Mouse (Mus musculus) ES-E14 (cell line): ENCODE measurements around the gene Grk5. TPM values are rescaled to one million over a fixed set of nuclear protein-coding genes. Genes with fewer than 3 reads are reported as not detected.
A peak's percentile ranks its signal among the peaks of the same experiment; 100 is the strongest.
"Not testable (repeated sequence)": the region's sequence is repeated elsewhere in the genome, so short reads cannot be mapped to it uniquely, and the experiment has no call there.

Source experiments
- DNase-seq: peaks from one replicate; pipeline ENCODE4 v3.0.0-alpha.2; 2013; ENCODE audit warnings: low read depth, low spot score
- H3K27ac ChIP-seq: 2 replicates; pipeline ENCODE4 v1.5.1; 2012; ENCODE audit warnings: low read depth, mild to moderate bottlenecking, low read length, moderate library complexity, mixed read lengths; ENCODE audit not compliant: poor library complexity, insufficient read depth, severe bottlenecking
- H3K36me3 ChIP-seq: 2 replicates; pipeline ENCODE4 v1.6.1; 2012; ENCODE audit warnings: mild to moderate bottlenecking, low read length, moderate library complexity, mixed read lengths; ENCODE audit not compliant: control insufficient read depth, poor library complexity, insufficient read depth, severe bottlenecking
- H3K4me1 ChIP-seq, 2 experiments: fragments of 150-350 bp in 1 of 2; sonication (generic) in 1 of 2; 2 replicates each; pipeline ENCODE4 v1.6.1; 2012; ENCODE audit warnings: low read length in 2 of 2, mild to moderate bottlenecking in 1 of 2, mixed read lengths in 1 of 2; ENCODE audit not compliant: control insufficient read depth in 2 of 2, insufficient read depth in 2 of 2, poor library complexity in 1 of 2
- H3K4me3 ChIP-seq, 2 experiments: fragments of 150-350 bp in 1 of 2; sonication (generic) in 1 of 2; 2 replicates each; pipeline ENCODE4 v1.5.1; 2012; ENCODE audit warnings: low read length in 2 of 2, low read depth in 1 of 2, mild to moderate bottlenecking in 1 of 2, mixed read lengths in 1 of 2; ENCODE audit not compliant: insufficient read depth in 1 of 2, poor library complexity in 1 of 2, severe bottlenecking in 1 of 2
- H3K9ac ChIP-seq: 2 replicates; pipeline ENCODE4 v1.6.1; 2012; ENCODE audit warnings: low read depth, mild to moderate bottlenecking, low read length, mixed read lengths; ENCODE audit not compliant: poor library complexity, insufficient read depth, severe bottlenecking
- H3K9me3 ChIP-seq: fragments of 150-350 bp; sonication (generic); 2 replicates; pipeline ENCODE4 v1.6.1; 2012; ENCODE audit warnings: low read depth, mild to moderate bottlenecking, low read length; ENCODE audit not compliant: control insufficient read depth, insufficient read depth
- CHD2 ChIP-seq: IDR thresholded peaks from 2 replicates; pipeline ENCODE4 v1.6.1; 2014; ENCODE audit warnings: mild to moderate bottlenecking, low read depth, low read length, inconsistent platforms
- HCFC1 ChIP-seq: IDR thresholded peaks from 2 replicates; pipeline ENCODE4 v1.6.1; 2012; ENCODE audit warnings: low read length, inconsistent platforms, borderline replicate concordance; ENCODE audit not compliant: insufficient read depth
- MAFK ChIP-seq: IDR thresholded peaks from 2 replicates; pipeline ENCODE4 v1.6.1; 2014; ENCODE audit warnings: mild to moderate bottlenecking, low read depth, low read length, inconsistent platforms; ENCODE audit not compliant: insufficient read depth
- ZC3H11A ChIP-seq: IDR thresholded peaks from 2 replicates; pipeline ENCODE4 v1.6.1; 2012; ENCODE audit warnings: low read depth, mild to moderate bottlenecking, inconsistent platforms, low read length, borderline replicate concordance
- ZNF384 ChIP-seq: IDR thresholded peaks from 2 replicates; pipeline ENCODE4 v1.6.1; 2012; ENCODE audit warnings: low read depth, low read length, inconsistent platforms
- in situ Hi-C, 2 experiments: fragments of 600-800 bp; cut with MboI; formaldehyde crosslinking; loops; one replicate each; pipeline ENCODE4 v1.15.1; 2025; ENCODE audit warnings: low sequenced_read_pairs in 2 of 2, inconsistent platforms in 1 of 2; ENCODE audit not compliant: unreplicated experiment in 2 of 2
- total RNA-seq: library from RNA; depleted of rRNA; stranded (reverse); fragments of 300-350 nt; gene quantifications from 2 replicates; pipeline ENCODE4 v1.2.3, GENCODE M21; 2012; rRNA removed

The Grk5 gene
- 2.2 and 2.5 TPM in 2 replicates for total RNA-seq

- Histone ChIP-seq H3K9ac (peak within 1 kb of the TSS; percentile 87), H3K27ac (peak within 1 kb of the TSS; percentile 50), H3K4me3 (peak within 1 kb of the TSS; percentile 83 to 100), H3K36me3 (no peaks in the 10 kb centered on the region), H3K4me1 (no peaks in the 10 kb centered on the region), H3K9me3 (no peaks in the 10 kb centered on the region)
- DNase-seq = peak; percentile 83
- in situ Hi-C loops = loop anchor here in 1 of 2 experiments (10.0 kb wide), 1 partner anchor 195 kb away; no protein-coding TSS in a partner anchor
- TF ChIP-seq CHD2 = no peak
- TF ChIP-seq HCFC1 = peak; percentile 90
Measured at GRCm38 (mm10) chr19:60889714-60890315, at the start of gene Grk5. Gene Grk5, plus strand, starts transcription at chr19:60889749.

- Histone ChIP-seq H3K4me1 (no peaks in the 10 kb centered on the region), H3K27ac (no peak overlapping the region), H3K9ac (no peak overlapping the region), H3K4me3 (no peak overlapping the region), H3K9me3 (no peaks in the 10 kb centered on the region), H3K36me3 (peaks cover 3% of the 10 kb centered on the region)
- DNase-seq = no peak
- in situ Hi-C loops = no loop called here
- TF ChIP-seq ZC3H11A = no peak
- no peak for TF ChIP-seq HCFC1
- no peak for TF ChIP-seq MAFK
- no peak for TF ChIP-seq ZNF384
- TF ChIP-seq CHD2 = no peak
Measured at GRCm38 (mm10) chr19:60843324-60843723, 46.2 kb upstream of the Grk5 start.

- TF ChIP-seq ZC3H11A = no peak
- no peak for DNase-seq
- Histone ChIP-seq H3K27ac (no peak overlapping the region), H3K9ac (no peak overlapping the region), H3K4me1 (no peaks in the 10 kb centered on the region), H3K9me3 (no peaks in the 10 kb centered on the region), H3K4me3 (no peak overlapping the region), H3K36me3 (no peaks in the 10 kb centered on the region)
- in situ Hi-C loops = no loop called here
Measured at GRCm38 (mm10) chr19:60845731-60846130, 43.8 kb upstream of the Grk5 start.

- in situ Hi-C loops = no loop called here
- Histone ChIP-seq H3K36me3 (peaks cover 3% of the 10 kb centered on the region), H3K9ac (peak within 1 kb of the TSS; percentile 15), H3K9me3 (no peaks in the 10 kb centered on the region), H3K4me3 (peak within 1 kb of the TSS; percentile 34 to 62), H3K4me1 (0 out of 4 replicates have a peak, but pooled peaks cover 0 to 2% of the 10 kb centered on the region in 2 experiments), H3K27ac (no peak within 1 kb of the TSS)
- peak; percentile 93 for DNase-seq
- TF ChIP-seq MAFK (0 out of 2 replicates have a peak, but pooled peaks have one; percentile 3), CHD2 (no peak)
Measured at GRCm38 (mm10) chr19:60860868-60861700, 28.5 kb upstream of the Grk5 start, which contains the start of gene Sfxn4. Gene Sfxn4, minus strand, starts transcription at chr19:60861479.

- peak; percentile 82 for TF ChIP-seq MAFK
- peaks cover 12% of the 10 kb centered on the region for H3K36me3 ChIP-seq
- H3K4me1 ChIP-seq, H3K27ac ChIP-seq, DNase-seq, in situ Hi-C loops, H3K4me3 ChIP-seq, H3K9ac ChIP-seq, H3K9me3 ChIP-seq: not testable (repeated sequence)
Measured at GRCm38 (mm10) chr19:60866169-60866568, 23.4 kb upstream of the Grk5 start.
